Mouse (Mus musculus) ES-Bruce4 (cell line): ENCODE measurements around the gene Cfap74.

Experiments
- CTCF ChIP-seq: IDR thresholded peaks from one replicate; pipeline ENCODE4 v1.8.1; 2011; ENCODE audit warnings: low read depth, low read length
- POLR2A ChIP-seq: IDR thresholded peaks from one replicate; pipeline ENCODE4 v1.8.1; 2011; ENCODE audit warnings: low read length; ENCODE audit not compliant: insufficient read depth

DNA sequence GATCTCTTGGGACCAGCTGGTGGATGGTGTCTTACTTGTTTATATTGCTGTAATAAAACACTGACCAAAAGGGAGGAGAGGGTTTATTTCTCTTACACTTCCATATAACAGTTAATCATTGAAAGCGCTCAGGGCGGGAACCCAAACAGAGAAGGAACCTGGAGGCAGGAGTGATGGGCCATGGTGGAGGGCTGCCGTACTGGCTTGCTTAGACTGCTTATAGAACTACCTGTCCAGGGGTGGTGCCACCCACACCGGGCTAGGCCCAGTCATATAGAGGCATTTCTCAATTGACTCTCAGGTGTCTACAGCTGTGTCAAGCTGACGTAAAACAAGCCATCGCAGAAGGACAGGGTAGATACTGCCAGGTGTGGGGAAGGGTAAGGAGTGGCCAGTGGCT, 42.2 kb upstream of the Cfap74 start:
- TF ChIP-seq CTCF (no peak), POLR2A (no peak)
